Mouse (Mus musculus) kidney, embryonic 15.5 days (tissue): Measurements from ENCODE around the gene 4931406C07Rik. TPM values are rescaled to one million over a fixed set of nuclear protein-coding genes. Genes with fewer than 3 reads are reported as not detected.

Experiments
- ATAC-seq: fragments of 200-750 bp; cut with Nextera tagmentation; replicated peaks from 2 replicates; pipeline ENCODE4 v1.8.0; 2017; ENCODE audit warnings: moderate TSS enrichment; ENCODE audit not compliant: low FRiP score
- H3K27ac ChIP-seq: fragments of 300-500 bp; sonication (generic); 2 replicates; pipeline ENCODE4 v1.5.1; 2015; ENCODE audit warnings: mild to moderate bottlenecking, inconsistent platforms
- H3K27me3 ChIP-seq: fragments of 300-500 bp; sonication (generic); 2 replicates; pipeline ENCODE4 v1.6.1; 2015; ENCODE audit warnings: inconsistent platforms
- H3K36me3 ChIP-seq: fragments of 300-500 bp; sonication (generic); 2 replicates; pipeline ENCODE4 v1.6.1; 2015; ENCODE audit warnings: inconsistent platforms
- H3K4me1 ChIP-seq: fragments of 300-500 bp; sonication (generic); 2 replicates; pipeline ENCODE4 v1.6.1; 2015; ENCODE audit warnings: inconsistent platforms
- H3K4me2 ChIP-seq: fragments of 300-500 bp; sonication (generic); 2 replicates; pipeline ENCODE4 v1.6.1; 2015; ENCODE audit warnings: moderate library complexity, mild to moderate bottlenecking, inconsistent platforms
- H3K4me3 ChIP-seq: fragments of 300-500 bp; sonication (generic); replicated peaks from 2 replicates; pipeline ENCODE4 v1.5.1; 2015; ENCODE audit warnings: mild to moderate bottlenecking, inconsistent platforms
- H3K9ac ChIP-seq: fragments of 300-500 bp; sonication (generic); 2 replicates; pipeline ENCODE4 v1.6.1; 2015; ENCODE audit warnings: mild to moderate bottlenecking, inconsistent platforms
- H3K9me3 ChIP-seq: fragments of 300-500 bp; sonication (generic); replicated peaks from 2 replicates; pipeline ENCODE4 v1.6.1; 2016; ENCODE audit warnings: inconsistent platforms
- WGBS: fragments of 180-500 bp; shearing (Covaris S2); methylation state at CpG from one replicate; pipeline ENCODE4 v1.1.7; 2015; ENCODE audit warnings: mixed read lengths; 5-methylcytosine and 5-hydroxymethylcytosine counted together
- microRNA-seq: library from miRNA; unstranded; fragments of <30 nt; microRNA quantifications from one replicate; pipeline ENCODE4, GENCODE M21; 2016
- polyA plus RNA-seq: library from polyadenylated mRNA; unstranded; fragments of >200 nt; fragmentation: Nextera tagmentation; extraction: Ambion mirVana; gene quantifications from 2 replicates; pipeline ENCODE4 v1.2.1, GENCODE M21; 2015

Gene 4931406C07Rik
- polyA plus RNA-seq, 1 experiment from 2014 or later: 18.2 TPM

DNA sequence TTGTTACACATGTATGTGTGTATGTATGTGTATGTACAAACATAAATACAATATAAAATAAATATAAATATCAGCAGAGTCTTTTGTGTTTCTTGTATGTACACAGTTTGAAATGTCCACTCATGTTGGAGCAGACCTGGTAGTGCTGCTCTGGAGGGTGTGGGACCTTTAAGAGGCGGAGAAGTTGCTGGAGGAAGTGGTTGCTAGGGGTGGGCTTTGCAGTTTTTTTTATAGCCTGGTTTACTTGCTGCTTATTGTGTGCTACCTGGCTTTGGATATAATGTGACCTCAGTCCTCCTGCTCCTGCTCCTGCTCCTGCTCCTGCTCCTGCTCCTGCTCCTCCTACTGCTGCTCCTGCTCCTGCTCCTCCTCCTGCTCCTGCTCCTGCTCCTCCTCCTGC, 72.6 kb downstream of the 4931406C07Rik start:
- no peak overlapping the region for H3K9ac ChIP-seq
- WGBS: 84% methylated on average over 1 of the region's 1 CpGs
- H3K9me3 ChIP-seq: 0 out of 2 replicates have a peak, but pooled peaks cover 3% of the 10 kb centered on the region
- ATAC-seq: no peak
- no peak overlapping the region for H3K27ac ChIP-seq
- no peak overlapping the region for H3K4me3 ChIP-seq
- H3K4me2 ChIP-seq: no peak overlapping the region
- H3K4me1 ChIP-seq: peaks cover 14% of the 10 kb centered on the region
- no peaks in the 10 kb centered on the region for H3K27me3 ChIP-seq
- no peaks in the 10 kb centered on the region for H3K36me3 ChIP-seq

Small RNA genes lying within 50 kb of the gene (microRNA-seq; reads per million reads assigned to microRNA genes)
- gene Gm49349 (not detected), gene mmu-mir-7650 (not detected)

Other genes starting within 250 kb of the 4931406C07Rik start
- gene Hephl1, start 194.3 kb downstream of the 4931406C07Rik start, polyA plus RNA-seq: 0.05 TPM in 1 of 2 replicates, not detected in the other
- gene Vstm5, start 67.4 kb downstream of the 4931406C07Rik start, polyA plus RNA-seq: 6.0 and 6.9 TPM in 2 replicates
- gene Med17, start 26.5 kb downstream of the 4931406C07Rik start, polyA plus RNA-seq: 35.4 and 39.2 TPM in 2 replicates
- gene Taf1d, start 234 bp downstream of the 4931406C07Rik start, polyA plus RNA-seq: 94.4 and 94.9 TPM in 2 replicates
- gene Cep295, start 51.3 kb upstream of the 4931406C07Rik start, polyA plus RNA-seq: 16.8 and 18.2 TPM in 2 replicates
- gene Smco4, start 187.0 kb upstream of the 4931406C07Rik start, polyA plus RNA-seq: 4.5 and 6.3 TPM in 2 replicates